Mouse (Mus musculus): ENCODE measurements around the gene Suv39h1. TPM values are rescaled to one million over a fixed set of nuclear protein-coding genes. Genes with fewer than 3 reads are reported as not detected.
"Not testable (repeated sequence)": the region's sequence is repeated elsewhere in the genome, so short reads cannot be mapped to it uniquely, and the experiment has no call there.

Suv39h1 gene
- polyA plus RNA-seq, 2 experiments = 28.4 to 31.3 TPM

GRCm38 (mm10) chrX:8095546-8095945, 21.0 kb upstream of the Suv39h1 start:
- DNase-seq (ENCODE audit: low read depth in 3 of 3, low spot score in 3 of 3) = no peak
- 44% methylated on average over 10 of the region's 10 CpGs for WGBS (ENCODE audit: insufficient replicate concordance)

GRCm38 (mm10) chrX:8090954-8091347, 16.4 kb upstream of the Suv39h1 start:
- WGBS (ENCODE audit: insufficient replicate concordance) = 51% methylated on average over 4 of the region's 5 CpGs
- H3K36me3 ChIP-seq (replicated peaks; ENCODE audit: control insufficient read depth, insufficient read depth, low read depth) = not testable (repeated sequence)

More at GRCm38 (mm10) chrX:8095546-8095945, 21.0 kb upstream of the Suv39h1 start:
- H3K4me2 ChIP-seq (ENCODE audit: low read depth) = peak overlapping the region; percentile 67
- no peaks in the 10 kb centered on the region for H3K36me3 ChIP-seq (replicated peaks; ENCODE audit: control insufficient read depth, insufficient read depth, low read depth)
- no peak for ATAC-seq (ENCODE audit: insufficient read depth)
- peaks cover 0 to 14% of the 10 kb centered on the region in 2 experiments; a peak in 2 of 4 replicates for H3K4me1 ChIP-seq (replicated peaks; ENCODE audit: control insufficient read depth in 2 of 2, insufficient read depth in 2 of 2, low read length in 1 of 2)
- TF ChIP-seq EP300 (IDR thresholded peaks at IDR 0.05; ENCODE audit: low read depth) (no peak), CTCF (IDR thresholded peaks at IDR 0.05; ENCODE audit: low read depth) (no peak)
- no peaks in the 10 kb centered on the region for H3K9me3 ChIP-seq (ENCODE audit: control insufficient read depth, low read length)
- H3K27me3 ChIP-seq (ENCODE audit: control insufficient read depth, insufficient read depth, low read length) = no peaks in the 10 kb centered on the region
- peak overlapping the region in 1 of 2 experiments; percentile 38; a peak in 2 of 4 replicates for H3K4me3 ChIP-seq (ENCODE audit: insufficient read depth in 1 of 2, low read depth in 2 of 2, low read length in 2 of 2)
- peak overlapping the region; percentile 12; the same call in 1 of the 2 replicates for H3K9ac ChIP-seq (replicated peaks)
- no peak overlapping the region for H3K27ac ChIP-seq

GRCm38 (mm10) chrX:8090346-8090953, 15.9 kb upstream of the Suv39h1 start, which contains the start of gene Was:
Gene Was (minus strand): TSS chrX:8090498.
- Histone ChIP-seq H3K9me3 (ENCODE audit: control insufficient read depth, low read length) (no peaks in the 10 kb centered on the region), H3K4me2 (ENCODE audit: low read depth) (peak within 1 kb of the TSS; percentile 57), H3K36me3 (replicated peaks; ENCODE audit: control insufficient read depth, insufficient read depth, low read depth) (no peaks in the 10 kb centered on the region), H3K4me1 (replicated peaks; ENCODE audit: control insufficient read depth in 2 of 2, insufficient read depth in 2 of 2, low read length in 1 of 2) (peaks cover 0 to 6% of the 10 kb centered on the region in 2 experiments; a peak in 2 of 4 replicates), H3K9ac (replicated peaks) (peak within 1 kb of the TSS; percentile 53), H3K27ac (peak within 1 kb of the TSS; percentile 30), H3K4me3 (ENCODE audit: insufficient read depth in 1 of 2, low read depth in 2 of 2, low read length in 2 of 2) (peak within 1 kb of the TSS; percentile 34 to 53), H3K27me3 (ENCODE audit: control insufficient read depth, insufficient read depth, low read length) (no peaks in the 10 kb centered on the region)
- peak; percentile 70 for ATAC-seq (ENCODE audit: insufficient read depth)
- DNase-seq (ENCODE audit: low read depth in 3 of 3, low spot score in 3 of 3) = no peak
- no peak for TF ChIP-seq CTCF (IDR thresholded peaks at IDR 0.05; ENCODE audit: low read depth)
- TF ChIP-seq EP300 (IDR thresholded peaks at IDR 0.05; ENCODE audit: low read depth) = no peak
- WGBS (ENCODE audit: insufficient replicate concordance) = 33% methylated on average over 14 of the region's 14 CpGs

More at GRCm38 (mm10) chrX:8090954-8091347, 16.4 kb upstream of the Suv39h1 start:
- H3K4me2 ChIP-seq (ENCODE audit: low read depth); H3K4me3 ChIP-seq (ENCODE audit: insufficient read depth in 1 of 2, low read depth in 2 of 2, low read length in 2 of 2); DNase-seq (ENCODE audit: low read depth in 3 of 3, low spot score in 3 of 3); H3K4me1 ChIP-seq (replicated peaks; ENCODE audit: control insufficient read depth in 2 of 2, insufficient read depth in 2 of 2, low read length in 1 of 2); H3K27me3 ChIP-seq (ENCODE audit: control insufficient read depth, insufficient read depth, low read length); H3K27ac ChIP-seq; ATAC-seq (ENCODE audit: insufficient read depth); H3K9ac ChIP-seq (replicated peaks); H3K9me3 ChIP-seq (ENCODE audit: control insufficient read depth, low read length): not testable (repeated sequence)

- no peak overlapping the region for H3K27ac ChIP-seq
- H3K4me2 ChIP-seq (ENCODE audit: low read depth) = peak overlapping the region; percentile 57
- H3K9ac ChIP-seq (replicated peaks) = no peak overlapping the region; the same call in 1 of the 2 replicates
- ATAC-seq (ENCODE audit: insufficient read depth) = no peak
- no peaks in the 10 kb centered on the region for H3K36me3 ChIP-seq (replicated peaks; ENCODE audit: control insufficient read depth, insufficient read depth, low read depth)
- no peaks in the 10 kb centered on the region for H3K9me3 ChIP-seq (ENCODE audit: control insufficient read depth, low read length)
- H3K4me1 ChIP-seq (replicated peaks; ENCODE audit: control insufficient read depth in 2 of 2, insufficient read depth in 2 of 2, low read length in 1 of 2) = peaks cover 0 to 5% of the 10 kb centered on the region in 2 experiments; a peak in 2 of 4 replicates
- 52% methylated on average over 3 of the region's 3 CpGs for WGBS (ENCODE audit: insufficient replicate concordance)
- H3K4me3 ChIP-seq (ENCODE audit: insufficient read depth in 1 of 2, low read depth in 2 of 2, low read length in 2 of 2) = peak overlapping the region; percentile 34 to 53
- TF ChIP-seq EP300 (IDR thresholded peaks at IDR 0.05; ENCODE audit: low read depth) (no peak), CTCF (IDR thresholded peaks at IDR 0.05; ENCODE audit: low read depth) (no peak)
- H3K27me3 ChIP-seq (ENCODE audit: control insufficient read depth, insufficient read depth, low read length) = no peaks in the 10 kb centered on the region
- no peak for DNase-seq (ENCODE audit: low read depth in 3 of 3, low spot score in 3 of 3)
Measured at GRCm38 (mm10) chrX:8089746-8090145, 15.2 kb upstream of the Suv39h1 start.

- WGBS (ENCODE audit: insufficient replicate concordance) = 73% methylated on average over 8 of the region's 8 CpGs
- H3K9me3 ChIP-seq (ENCODE audit: control insufficient read depth, low read length) = no peaks in the 10 kb centered on the region
Measured at GRCm38 (mm10) chrX:8085611-8086010, 11.1 kb upstream of the Suv39h1 start.

More at GRCm38 (mm10) chrX:8085611-8086010, 11.1 kb upstream of the Suv39h1 start:
- no peak for DNase-seq (ENCODE audit: low read depth in 3 of 3, low spot score in 3 of 3)
- Histone ChIP-seq H3K4me3 (ENCODE audit: insufficient read depth in 1 of 2, low read depth in 2 of 2, low read length in 2 of 2) (no peak overlapping the region), H3K27ac (no peak overlapping the region), H3K36me3 (replicated peaks; ENCODE audit: control insufficient read depth, insufficient read depth, low read depth) (no peaks in the 10 kb centered on the region), H3K27me3 (ENCODE audit: control insufficient read depth, insufficient read depth, low read length) (no peaks in the 10 kb centered on the region), H3K4me1 (replicated peaks; ENCODE audit: control insufficient read depth in 2 of 2, insufficient read depth in 2 of 2, low read length in 1 of 2) (peaks cover 0 to 4% of the 10 kb centered on the region in 2 experiments; a peak in 2 of 4 replicates), H3K9ac (replicated peaks) (no peak overlapping the region), H3K4me2 (ENCODE audit: low read depth) (no peak overlapping the region)
- ATAC-seq (ENCODE audit: insufficient read depth) = no peak
- TF ChIP-seq CTCF (IDR thresholded peaks at IDR 0.05; ENCODE audit: low read depth) (no peak), EP300 (IDR thresholded peaks at IDR 0.05; ENCODE audit: low read depth) (no peak)

Measured in liver, embryonic 14.5 days (tissue).